Mouse (Mus musculus) forebrain, embryonic 16.5 days (tissue): ENCODE data around the gene Sf3a2. TPM values are rescaled to one million over a fixed set of nuclear protein-coding genes. Genes with fewer than 3 reads are reported as not detected.

ENCODE experiments used
- ATAC-seq: fragments of 200-750 bp; cut with Nextera tagmentation; 2 replicates; pipeline ENCODE4 v1.8.0; 2017; ENCODE audit warnings: mild to moderate bottlenecking, moderate library complexity
- H3K27ac ChIP-seq: fragments of 300-500 bp; sonication (generic); 2 replicates; pipeline ENCODE4 v1.5.1; 2014; ENCODE audit warnings: low read length, control low read depth
- H3K27me3 ChIP-seq: fragments of 300-500 bp; sonication (generic); replicated peaks from 2 replicates; pipeline ENCODE4 v1.6.1; 2014; ENCODE audit warnings: low read length; ENCODE audit not compliant: control insufficient read depth, insufficient read depth
- H3K36me3 ChIP-seq: fragments of 300-500 bp; sonication (generic); 2 replicates; pipeline ENCODE4 v1.6.1; 2014; ENCODE audit not compliant: control insufficient read depth, insufficient read depth
- H3K4me1 ChIP-seq: fragments of 300-500 bp; sonication (generic); replicated peaks from 2 replicates; pipeline ENCODE4 v1.6.1; 2014; ENCODE audit warnings: low read length; ENCODE audit not compliant: control insufficient read depth, insufficient read depth
- H3K4me2 ChIP-seq: fragments of 300-500 bp; sonication (generic); 2 replicates; pipeline ENCODE4 v1.6.1; 2014; ENCODE audit warnings: mild to moderate bottlenecking, low read length, control low read depth
- H3K4me3 ChIP-seq: fragments of 300-500 bp; sonication (generic); replicated peaks from 2 replicates; pipeline ENCODE4 v1.5.1; 2014; ENCODE audit warnings: mild to moderate bottlenecking, low read length, control low read depth
- H3K9ac ChIP-seq: fragments of 300-500 bp; sonication (generic); replicated peaks from 2 replicates; pipeline ENCODE4 v1.6.1; 2014; ENCODE audit warnings: low read depth, low read length, control low read depth
- H3K9me3 ChIP-seq: fragments of 300-500 bp; sonication (generic); 2 replicates; pipeline ENCODE4 v1.6.1; 2016; ENCODE audit warnings: low read length; ENCODE audit not compliant: control insufficient read depth
- WGBS: fragments of 180-500 bp; shearing (Covaris S2); extraction: QIAGEN DNeasy Blood & Tissue Kit; methylation state at CpG from one replicate; pipeline ENCODE4 v1.1.7; 2014; 5-methylcytosine and 5-hydroxymethylcytosine counted together
- microRNA counts: library from miRNA; unstranded; fragments of <30 nt; microRNA quantifications from one replicate; lab custom pipeline; 2016
- microRNA-seq: library from miRNA; unstranded; fragments of <30 nt; microRNA quantifications from one replicate; pipeline ENCODE4, GENCODE M21; 2017
- polyA plus RNA-seq: library from polyadenylated mRNA; unstranded; fragments of >200 nt; fragmentation: Nextera tagmentation; extraction: Ambion mirVana; gene quantifications from 2 replicates; pipeline ENCODE4 v1.2.1, GENCODE M21; 2015

Gene Sf3a2
- polyA plus RNA-seq, 1 experiment from 2014 or later: 65.1 TPM

- Histone ChIP-seq H3K9me3 (no peaks in the 10 kb centered on the region), H3K9ac (no peak overlapping the region), H3K36me3 (no peaks in the 10 kb centered on the region), H3K27ac (no peak overlapping the region), H3K27me3 (peaks cover 26% of the 10 kb centered on the region), H3K4me1 (peaks cover 16% of the 10 kb centered on the region), H3K4me2 (no peak overlapping the region), H3K4me3 (no peak overlapping the region)
- 54% methylated on average over 8 of the region's 8 CpGs for WGBS
- no peak for ATAC-seq
Observed at GRCm38 (mm10) chr10:80845055-80845693, 47.2 kb downstream of the Sf3a2 start.

- no peak for ATAC-seq
- WGBS: 81% methylated on average over 12 of the region's 12 CpGs
Observed at GRCm38 (mm10) chr10:80845732-80846131, 47.7 kb downstream of the Sf3a2 start.

DNA sequence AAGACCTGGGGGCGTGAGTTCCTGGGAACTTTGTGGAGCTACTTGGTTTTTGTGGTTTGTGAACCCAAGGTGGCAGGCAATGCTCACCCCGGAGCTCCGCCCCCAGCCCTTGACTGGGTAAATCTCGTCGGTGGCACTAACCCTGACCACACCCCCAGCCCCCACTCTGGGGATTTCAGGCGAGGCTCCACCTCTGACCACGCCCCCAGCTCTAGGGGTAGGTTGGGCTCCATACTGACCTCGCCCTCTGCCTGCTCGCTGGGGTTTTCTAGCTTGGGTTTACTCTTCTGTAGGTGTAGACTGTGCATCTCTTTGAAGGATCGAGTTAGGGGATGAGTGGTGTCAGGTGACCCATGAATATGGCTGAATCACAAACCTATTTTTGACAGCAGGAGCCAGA, 50.6 kb downstream of the Sf3a2 start:
- H3K4me1 ChIP-seq: peaks cover 11% of the 10 kb centered on the region
- peaks cover 16% of the 10 kb centered on the region for H3K36me3 ChIP-seq
- H3K27ac ChIP-seq: no peak overlapping the region
- no peaks in the 10 kb centered on the region for H3K9me3 ChIP-seq
- ATAC-seq: no peak
- H3K4me3 ChIP-seq: no peak overlapping the region
- H3K27me3 ChIP-seq: peaks cover 18% of the 10 kb centered on the region
- no peak overlapping the region for H3K9ac ChIP-seq
- H3K4me2 ChIP-seq: no peak overlapping the region
- WGBS: 12% methylated on average over 10 of the region's 10 CpGs

More at GRCm38 (mm10) chr10:80845732-80846131, 47.7 kb downstream of the Sf3a2 start:
- Histone ChIP-seq H3K27ac (no peak overlapping the region), H3K9me3 (no peaks in the 10 kb centered on the region), H3K4me3 (no peak overlapping the region), H3K4me1 (peaks cover 16% of the 10 kb centered on the region), H3K27me3 (peaks cover 26% of the 10 kb centered on the region), H3K9ac (no peak overlapping the region), H3K36me3 (no peaks in the 10 kb centered on the region), H3K4me2 (no peak overlapping the region)

MicroRNAs encoded within 50 kb of the gene (microRNA counts, 519-probe panel; counts per million panel counts)
- microRNA mmu-miR-1982 (lab: Ali Mortazavi, UCI): not detected

Small RNAs within 50 kb of the gene (microRNA-seq; reads per million reads assigned to microRNA genes)
- 5.6 reads per million, percentile 23 among the genes with 10 or more reads in this experiment for gene Mir1982

Other genes starting within 250 kb of the Sf3a2 start
- 28.1 and 30.3 TPM in 2 replicates for gene Rexo1, start 236.6 kb upstream of the Sf3a2 start, polyA plus RNA-seq
- 9.2 and 10.1 TPM in 2 replicates for gene Klf16, start 220.9 kb upstream of the Sf3a2 start, polyA plus RNA-seq
- 92.2 and 93.1 TPM in 2 replicates for gene Abhd17a, start 207.9 kb upstream of the Sf3a2 start, polyA plus RNA-seq
- 69.9 and 77.2 TPM in 2 replicates for gene Scamp4, start 195.3 kb upstream of the Sf3a2 start, polyA plus RNA-seq
- 6.4 and 6.7 TPM in 2 replicates for gene Adat3, start 195.3 kb upstream of the Sf3a2 start, polyA plus RNA-seq
- 3.1 and 4.1 TPM in 2 replicates for gene Gm49322, start 192.2 kb upstream of the Sf3a2 start, polyA plus RNA-seq
- 91.3 and 96.9 TPM in 2 replicates for gene Csnk1g2, start 175.4 kb upstream of the Sf3a2 start, polyA plus RNA-seq
- 75.2 and 79.7 TPM in 2 replicates for gene Btbd2, start 141.1 kb upstream of the Sf3a2 start, polyA plus RNA-seq
- gene Mknk2, start 120.1 kb upstream of the Sf3a2 start, polyA plus RNA-seq: 57.1 and 61.2 TPM in 2 replicates
- gene Mob3a, start 96.2 kb upstream of the Sf3a2 start, polyA plus RNA-seq: 56.9 and 59.4 TPM in 2 replicates
- gene Izumo4, start 96.0 kb upstream of the Sf3a2 start, polyA plus RNA-seq: 32.5 and 44.1 TPM in 2 replicates
- 101 and 102 TPM in 2 replicates for gene Ap3d1, start 55.9 kb upstream of the Sf3a2 start, polyA plus RNA-seq
- gene Dot1l, start 43.0 kb upstream of the Sf3a2 start, polyA plus RNA-seq: 17.4 and 22.5 TPM in 2 replicates
- gene Plekhj1, start 428 bp downstream of the Sf3a2 start, polyA plus RNA-seq: 129 and 143 TPM in 2 replicates
- gene Amh, start 7.0 kb downstream of the Sf3a2 start, polyA plus RNA-seq: 0.15 TPM in 1 of 2 replicates, not detected in the other
- not detected in 2 replicates for gene Jsrp1, start 15.3 kb downstream of the Sf3a2 start, polyA plus RNA-seq
- 1,342 and 1,351 TPM in 2 replicates for gene Oaz1, start 28.5 kb downstream of the Sf3a2 start, polyA plus RNA-seq
- 6.0 and 9.3 TPM in 2 replicates for gene Lingo3, start 45.8 kb downstream of the Sf3a2 start, polyA plus RNA-seq
- 223 and 228 TPM in 2 replicates for gene Lsm7, start 57.0 kb downstream of the Sf3a2 start, polyA plus RNA-seq
- 64.9 and 78.6 TPM in 2 replicates for gene Sppl2b, start 57.1 kb downstream of the Sf3a2 start, polyA plus RNA-seq
- gene Tmprss9, start 73.7 kb downstream of the Sf3a2 start, polyA plus RNA-seq: 0.24 and 0.25 TPM in 2 replicates
- gene Timm13, start 102.8 kb downstream of the Sf3a2 start, polyA plus RNA-seq: 298 and 299 TPM in 2 replicates
- gene Lmnb2, start 120.0 kb downstream of the Sf3a2 start, polyA plus RNA-seq: 53.2 and 59.8 TPM in 2 replicates
- gene Gadd45b, start 131.9 kb downstream of the Sf3a2 start, polyA plus RNA-seq: 5.8 and 7.0 TPM in 2 replicates
- 41.0 and 47.4 TPM in 2 replicates for gene Gng7, start 216.7 kb downstream of the Sf3a2 start, polyA plus RNA-seq
- gene Diras1, start 227.5 kb downstream of the Sf3a2 start, polyA plus RNA-seq: 37.6 and 45.4 TPM in 2 replicates
- 48.1 and 54.0 TPM in 2 replicates for gene Slc39a3, start 239.2 kb downstream of the Sf3a2 start, polyA plus RNA-seq